Mouse (Mus musculus): ENCODE results near the gene Klhl36. TPM values are rescaled to one million over a fixed set of nuclear protein-coding genes. Genes with fewer than 3 reads are reported as not detected.

Gene Klhl36
- polyA plus RNA-seq, 1 experiment from 2014 or later: 22.4 TPM

DNA sequence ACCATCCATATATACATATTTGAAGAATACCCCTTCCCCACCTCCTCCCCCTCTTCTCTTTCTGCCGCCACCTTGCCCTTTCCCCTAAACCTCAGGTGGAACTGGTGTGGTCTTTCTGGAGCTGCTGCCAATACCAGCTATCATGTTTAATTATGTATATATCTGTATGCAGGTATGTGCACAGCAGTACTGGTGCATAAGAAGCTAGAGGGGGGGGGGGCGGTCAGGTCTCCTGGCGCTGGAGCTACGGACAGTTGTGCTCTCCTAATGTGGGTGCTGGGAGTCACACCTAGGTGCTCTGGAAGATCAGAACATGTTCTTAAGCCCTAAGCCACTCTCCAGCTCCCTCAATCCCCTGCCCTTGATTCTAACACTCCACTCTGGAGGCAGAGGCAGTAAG, 35.0 kb downstream of the Klhl36 start:
- Histone ChIP-seq H3K4me1 (ENCODE audit: insufficient read depth, low read length) (peaks cover 7% of the 10 kb centered on the region; the same call in 1 of the 2 replicates), H3K27me3 (ENCODE audit: insufficient read depth, low read length) (peaks cover 8% of the 10 kb centered on the region; the same call in 1 of the 2 replicates), H3K9me3 (ENCODE audit: low read length) (no peaks in the 10 kb centered on the region), H3K4me2 (replicated peaks; ENCODE audit: low read depth, low read length) (no peak overlapping the region), H3K36me3 (ENCODE audit: insufficient read depth, low read length) (no peaks in the 10 kb centered on the region), H3K9ac (replicated peaks; ENCODE audit: low read length) (no peak overlapping the region), H3K27ac (ENCODE audit: low read length) (no peak overlapping the region; the same call in 1 of the 2 replicates), H3K4me3 (ENCODE audit: low read length) (no peak overlapping the region)
- 0 out of 2 replicates have a peak, but pooled peaks have one; percentile 39 for ATAC-seq (ENCODE audit: low FRiP score, low TSS enrichment)
- 59% methylated on average over 4 of the region's 4 CpGs for WGBS

- H3K27ac ChIP-seq (ENCODE audit: low read length): no peak overlapping the region
- 9% methylated on average over 13 of the region's 13 CpGs for WGBS
- H3K4me3 ChIP-seq (ENCODE audit: low read length): no peak overlapping the region
- no peaks in the 10 kb centered on the region for H3K36me3 ChIP-seq (ENCODE audit: insufficient read depth, low read length)
- H3K27me3 ChIP-seq (ENCODE audit: insufficient read depth, low read length): peaks cover 8% of the 10 kb centered on the region; the same call in 1 of the 2 replicates
- no peak overlapping the region for H3K4me2 ChIP-seq (replicated peaks; ENCODE audit: low read depth, low read length)
- H3K9ac ChIP-seq (replicated peaks; ENCODE audit: low read length): no peak overlapping the region
- H3K9me3 ChIP-seq (ENCODE audit: low read length): no peaks in the 10 kb centered on the region
- no peak; the same call in 1 of the 2 replicates for ATAC-seq (ENCODE audit: low FRiP score, low TSS enrichment)
- peaks cover 7% of the 10 kb centered on the region; the same call in 1 of the 2 replicates for H3K4me1 ChIP-seq (ENCODE audit: insufficient read depth, low read length)
Observed at GRCm38 (mm10) chr8:119897933-119898332, 35.9 kb downstream of the Klhl36 start.

- WGBS: 67% methylated on average over 3 of the region's 3 CpGs
- H3K4me3 ChIP-seq (ENCODE audit: low read length): no peak overlapping the region
- peak; percentile 46; the same call in 1 of the 2 replicates for ATAC-seq (ENCODE audit: low FRiP score, low TSS enrichment)
- no peaks in the 10 kb centered on the region for H3K9me3 ChIP-seq (ENCODE audit: low read length)
- H3K36me3 ChIP-seq (ENCODE audit: insufficient read depth, low read length): no peaks in the 10 kb centered on the region
- H3K27me3 ChIP-seq (ENCODE audit: insufficient read depth, low read length): peaks cover 8% of the 10 kb centered on the region; the same call in 1 of the 2 replicates
- H3K27ac ChIP-seq (ENCODE audit: low read length): no peak overlapping the region
- H3K4me2 ChIP-seq (replicated peaks; ENCODE audit: low read depth, low read length): no peak overlapping the region
- no peak overlapping the region for H3K9ac ChIP-seq (replicated peaks; ENCODE audit: low read length)
- H3K4me1 ChIP-seq (ENCODE audit: insufficient read depth, low read length): peaks cover 7% of the 10 kb centered on the region; the same call in 1 of the 2 replicates
Observed at GRCm38 (mm10) chr8:119901349-119901748, 39.3 kb downstream of the Klhl36 start.

- H3K4me2 ChIP-seq (replicated peaks; ENCODE audit: low read depth, low read length): no peak overlapping the region
- no peaks in the 10 kb centered on the region for H3K9me3 ChIP-seq (ENCODE audit: low read length)
- no peak overlapping the region for H3K4me3 ChIP-seq (ENCODE audit: low read length)
- no peak overlapping the region for H3K27ac ChIP-seq (ENCODE audit: low read length)
- H3K4me1 ChIP-seq (ENCODE audit: insufficient read depth, low read length): peaks cover 7% of the 10 kb centered on the region; the same call in 1 of the 2 replicates
- no peaks in the 10 kb centered on the region for H3K36me3 ChIP-seq (ENCODE audit: insufficient read depth, low read length)
- 64% methylated on average over 8 of the region's 8 CpGs for WGBS
- no peak for ATAC-seq (ENCODE audit: low FRiP score, low TSS enrichment)
- H3K27me3 ChIP-seq (ENCODE audit: insufficient read depth, low read length): peaks cover 8% of the 10 kb centered on the region; the same call in 1 of the 2 replicates
- no peak overlapping the region for H3K9ac ChIP-seq (replicated peaks; ENCODE audit: low read length)
Observed at GRCm38 (mm10) chr8:119901952-119902351, 39.9 kb downstream of the Klhl36 start.

- Histone ChIP-seq H3K27me3 (ENCODE audit: insufficient read depth, low read length) (no peaks in the 10 kb centered on the region), H3K4me1 (ENCODE audit: insufficient read depth, low read length) (no peaks in the 10 kb centered on the region), H3K9ac (replicated peaks; ENCODE audit: low read length) (no peak overlapping the region), H3K4me3 (ENCODE audit: low read length) (no peak overlapping the region), H3K36me3 (ENCODE audit: insufficient read depth, low read length) (no peaks in the 10 kb centered on the region), H3K27ac (ENCODE audit: low read length) (no peak overlapping the region), H3K9me3 (ENCODE audit: low read length) (no peaks in the 10 kb centered on the region), H3K4me2 (replicated peaks; ENCODE audit: low read depth, low read length) (no peak overlapping the region)
- 39% methylated on average over 12 of the region's 12 CpGs for WGBS
- no peak for ATAC-seq (ENCODE audit: low FRiP score, low TSS enrichment)
Observed at GRCm38 (mm10) chr8:119904323-119904911, 42.4 kb downstream of the Klhl36 start.

DNA sequence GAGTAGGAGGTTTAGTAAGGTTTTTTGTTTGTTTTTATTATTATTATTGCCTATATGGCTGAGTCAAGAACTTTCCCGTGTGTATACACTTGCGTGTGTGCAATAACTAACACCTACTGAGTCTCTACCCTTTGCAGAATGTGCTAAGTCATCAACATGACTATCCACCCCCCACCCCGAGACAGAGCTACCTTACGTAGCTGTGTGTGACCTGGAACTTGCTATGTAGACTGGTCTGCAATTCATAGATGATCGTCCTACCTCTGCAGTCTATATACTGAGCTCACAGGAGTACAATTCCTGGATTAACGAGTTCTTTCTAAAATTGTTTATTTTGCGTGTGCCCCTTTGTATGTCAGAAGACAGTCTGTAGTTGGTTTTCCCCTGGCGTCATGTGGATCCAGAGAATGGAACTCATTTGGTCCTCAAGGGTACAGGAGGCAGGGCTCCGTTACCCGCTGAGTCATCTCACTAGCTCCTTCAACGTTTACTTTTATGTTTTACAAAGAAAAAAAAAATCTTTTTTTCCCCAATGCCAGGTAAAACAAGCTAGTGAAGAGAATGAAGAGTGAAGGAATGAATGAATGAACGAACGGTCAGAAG, 48.0 kb downstream of the Klhl36 start, which contains the start of gene Usp10:
Usp10 (plus strand) TSS at position 417 of the 603 bp plus-strand sequence.
- H3K4me1 ChIP-seq (ENCODE audit: insufficient read depth, low read length): peaks cover 38% of the 10 kb centered on the region
- peak within 1 kb of the TSS; percentile 93 for H3K4me2 ChIP-seq (replicated peaks; ENCODE audit: low read depth, low read length)
- H3K27me3 ChIP-seq (ENCODE audit: insufficient read depth, low read length): no peaks in the 10 kb centered on the region
- H3K9me3 ChIP-seq (ENCODE audit: low read length): no peaks in the 10 kb centered on the region
- peak within 1 kb of the TSS; percentile 86 for H3K27ac ChIP-seq (ENCODE audit: low read length)
- ATAC-seq (ENCODE audit: low FRiP score, low TSS enrichment): peak; percentile 7; the same call in 1 of the 2 replicates
- peak within 1 kb of the TSS; percentile 84 for H3K4me3 ChIP-seq (ENCODE audit: low read length)
- peak within 1 kb of the TSS; percentile 95 for H3K9ac ChIP-seq (replicated peaks; ENCODE audit: low read length)
- WGBS: 30% methylated on average over 13 of the region's 13 CpGs
- no peaks in the 10 kb centered on the region for H3K36me3 ChIP-seq (ENCODE audit: insufficient read depth, low read length)

- under 1% methylated on average over 82 of the region's 97 CpGs for WGBS
Observed at GRCm38 (mm10) chr8:119910547-119911257, 48.6 kb downstream of the Klhl36 start, which contains the start of gene Gm20388. Gene Gm20388 (plus strand): TSS chr8:119910841.

GRCm38 (mm10) chr8:119911258-119911962, 49.3 kb downstream of the Klhl36 start:
- WGBS: under 1% methylated on average over 30 of the region's 30 CpGs
- Histone ChIP-seq H3K4me1 (ENCODE audit: insufficient read depth, low read length) (peaks cover 51% of the 10 kb centered on the region), H3K9me3 (ENCODE audit: low read length) (no peaks in the 10 kb centered on the region), H3K27me3 (ENCODE audit: insufficient read depth, low read length) (no peaks in the 10 kb centered on the region), H3K4me3 (ENCODE audit: low read length) (peak overlapping the region; percentile 84), H3K9ac (replicated peaks; ENCODE audit: low read length) (peak overlapping the region; percentile 95), H3K36me3 (ENCODE audit: insufficient read depth, low read length) (no peaks in the 10 kb centered on the region), H3K27ac (ENCODE audit: low read length) (peak overlapping the region; percentile 86), H3K4me2 (replicated peaks; ENCODE audit: low read depth, low read length) (peak overlapping the region; percentile 93)
- ATAC-seq (ENCODE audit: low FRiP score, low TSS enrichment): no peak; the same call in 1 of the 2 replicates

More at GRCm38 (mm10) chr8:119910547-119911257, 48.6 kb downstream of the Klhl36 start, which contains the start of gene Gm20388:
- Histone ChIP-seq H3K9me3 (ENCODE audit: low read length) (no peaks in the 10 kb centered on the region), H3K4me1 (ENCODE audit: insufficient read depth, low read length) (peaks cover 45% of the 10 kb centered on the region), H3K27ac (ENCODE audit: low read length) (peak within 1 kb of the TSS; percentile 86), H3K4me2 (replicated peaks; ENCODE audit: low read depth, low read length) (peak within 1 kb of the TSS; percentile 93), H3K4me3 (ENCODE audit: low read length) (peak within 1 kb of the TSS; percentile 84), H3K27me3 (ENCODE audit: insufficient read depth, low read length) (no peaks in the 10 kb centered on the region), H3K9ac (replicated peaks; ENCODE audit: low read length) (peak within 1 kb of the TSS; percentile 95), H3K36me3 (ENCODE audit: insufficient read depth, low read length) (no peaks in the 10 kb centered on the region)
- ATAC-seq (ENCODE audit: low FRiP score, low TSS enrichment): peak; percentile 94

DNA sequence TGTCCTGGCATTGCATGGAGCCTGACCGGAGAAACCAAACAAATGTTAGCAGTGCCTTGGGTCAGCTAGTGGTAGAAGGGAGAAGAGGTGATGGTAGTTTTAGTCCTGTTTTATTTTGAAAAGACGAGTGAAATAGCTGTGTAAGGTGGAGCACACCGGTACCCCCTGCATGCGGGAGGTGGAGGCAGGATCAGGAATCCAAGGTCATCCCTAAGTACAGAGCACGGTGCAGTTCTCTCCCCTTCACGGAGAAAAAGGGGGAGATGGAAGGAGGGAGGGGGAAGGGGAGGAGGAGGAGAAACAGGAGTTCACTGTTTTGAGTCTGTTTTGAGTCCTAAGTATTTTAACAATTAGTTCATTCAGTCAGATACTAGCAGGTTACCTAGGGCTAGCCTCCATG, 50.6 kb downstream of the Klhl36 start:
- Histone ChIP-seq H3K4me3 (ENCODE audit: low read length) (peak overlapping the region; percentile 84), H3K9ac (replicated peaks; ENCODE audit: low read length) (peak overlapping the region; percentile 48), H3K27ac (ENCODE audit: low read length) (peak overlapping the region; percentile 66; the same call in 1 of the 2 replicates)

More for the DNA sequence above, 50.6 kb downstream of the Klhl36 start:
- H3K4me2 ChIP-seq (replicated peaks; ENCODE audit: low read depth, low read length): peak overlapping the region; percentile 93
- no peaks in the 10 kb centered on the region for H3K36me3 ChIP-seq (ENCODE audit: insufficient read depth, low read length)
- WGBS: 43% methylated on average over 6 of the region's 6 CpGs
- H3K27me3 ChIP-seq (ENCODE audit: insufficient read depth, low read length): no peaks in the 10 kb centered on the region
- no peaks in the 10 kb centered on the region for H3K9me3 ChIP-seq (ENCODE audit: low read length)
- H3K4me1 ChIP-seq (ENCODE audit: insufficient read depth, low read length): peaks cover 63% of the 10 kb centered on the region
- ATAC-seq (ENCODE audit: low FRiP score, low TSS enrichment): no peak
